Mouse (Mus musculus) gastrocnemius, postnatal 25 days (tissue): ENCODE measurements around the gene Efemp1. TPM values are rescaled to one million over a fixed set of nuclear protein-coding genes. Genes with fewer than 3 reads are reported as not detected.

Experiments
- DNase-seq: peaks from one replicate; pipeline ENCODE4 v3.0.0; 2022
- long read RNA-seq, 2 experiments: library from polyadenylated mRNA; stranded (forward); transcript quantifications; one replicate each; pipeline ENCODE4 v2.0.0; 2021
- total RNA-seq, 2 experiments: library from RNA; stranded (reverse); gene quantifications; 1 replicate in 1 of 2; 2 replicates in 1 of 2; pipeline ENCODE4 v1.2.3; 2021

Gene Efemp1
- total RNA-seq = 10 to 100 TPM in 1 of 2 experiments, 1 to 10 TPM in 1; 8.1 to 14.1 TPM
- long read RNA-seq, experiment 1, partial matches to known transcripts = 3 of 4 reads
- long read RNA-seq, experiment 1, other reads (novel, unspliced or antisense) = 0 of 4 reads
- long read RNA-seq, experiment 2, transcript Efemp1-201 (11 exons, 2,037 nt) = major isoform, 9 of 12 reads
- long read RNA-seq, experiment 2, partial matches to known transcripts = 1 of 12 reads
- long read RNA-seq, experiment 2, other reads (novel, unspliced or antisense) = 2 of 12 reads

- peak; percentile 13 for DNase-seq
Measured at GRCm38 (mm10) chr11:28853102-28853800, at the start of gene Efemp1. Efemp1 (plus strand) TSS chr11:28853204.

- DNase-seq = no peak
Measured at GRCm38 (mm10) chr11:28808685-28809084, 44.3 kb upstream of the Efemp1 start.

DNA sequence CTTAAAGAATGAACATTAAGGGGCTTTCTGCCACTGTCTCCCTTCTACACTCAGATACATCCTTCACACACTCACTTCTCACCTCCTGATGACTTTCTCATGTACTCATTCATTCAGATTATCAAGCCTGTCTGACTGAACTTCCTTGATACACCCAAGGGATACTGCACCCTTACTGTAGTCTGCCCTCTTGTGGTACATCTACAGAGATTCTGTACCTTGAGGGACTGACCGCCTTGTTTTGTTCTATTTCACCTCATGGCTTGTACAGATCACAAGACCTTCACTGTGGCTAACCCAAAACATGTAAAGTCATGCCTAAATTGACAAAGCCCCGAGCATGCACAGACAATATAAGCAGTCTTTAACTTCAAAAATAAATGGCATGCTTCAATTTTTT lies 41.1 kb upstream of the Efemp1 start:
- no peak for DNase-seq

DNA sequence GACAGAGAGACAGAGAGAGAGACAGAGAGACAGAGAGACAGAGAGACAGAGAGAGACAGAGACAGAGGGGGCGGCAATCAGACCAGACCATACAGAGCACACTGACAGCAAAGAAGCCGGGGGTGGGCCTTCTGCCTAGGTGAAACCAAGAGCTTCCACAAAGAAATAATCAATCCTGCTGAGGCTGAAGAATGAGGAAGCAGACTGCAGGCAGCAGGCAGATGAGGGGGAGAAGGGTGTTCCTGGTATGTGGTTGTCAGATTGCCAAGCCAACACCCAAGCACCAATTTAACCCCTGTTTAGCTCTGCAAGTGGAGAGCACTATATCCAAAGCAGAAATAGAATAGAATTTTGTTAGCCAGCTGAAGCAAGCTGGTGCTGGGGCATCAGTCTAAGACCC lies 40.4 kb upstream of the Efemp1 start:
- no peak for DNase-seq

GRCm38 (mm10) chr11:28817405-28817804 lies 35.6 kb upstream of the Efemp1 start:
- no peak for DNase-seq

DNA sequence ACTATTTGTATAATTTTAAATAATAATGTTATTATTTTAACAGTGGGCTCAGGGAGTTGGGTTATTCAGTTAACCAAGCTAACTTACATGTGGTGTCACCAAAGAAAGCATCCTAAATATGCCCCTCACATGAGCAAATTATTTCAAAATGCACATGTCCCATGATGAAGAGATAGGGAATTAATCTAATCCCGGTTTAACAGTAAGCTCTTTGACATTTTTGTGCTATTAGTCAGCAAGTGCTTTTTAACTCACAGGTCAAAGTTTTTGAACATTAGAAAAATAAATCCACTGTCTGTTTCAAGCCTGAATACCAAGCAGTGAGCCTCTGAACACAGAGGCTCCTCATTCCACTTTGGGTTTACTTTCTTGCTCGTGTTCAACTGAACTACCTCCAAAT lies 26.1 kb upstream of the Efemp1 start:
- DNase-seq = no peak

GRCm38 (mm10) chr11:28833809-28834208 lies 19.2 kb upstream of the Efemp1 start:
- DNase-seq = no peak

DNA sequence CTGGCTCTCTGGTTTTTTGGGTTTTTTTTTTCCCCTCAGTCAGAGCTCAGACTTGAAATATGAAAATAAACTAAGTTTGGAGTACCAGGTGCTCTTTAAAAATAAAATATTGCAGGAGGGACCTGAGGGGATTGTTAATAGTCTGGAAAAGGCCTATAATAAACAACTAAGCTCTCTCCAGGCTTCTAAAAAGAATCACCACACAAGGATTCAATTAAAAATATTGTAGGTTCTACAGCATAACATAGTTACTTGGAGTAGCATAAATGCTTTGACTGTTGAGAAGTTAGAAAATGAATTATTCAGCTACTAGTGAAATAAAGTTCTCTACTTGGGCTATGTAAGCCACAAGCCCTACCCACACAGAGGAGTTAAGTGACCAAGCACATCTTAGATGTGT lies 17.9 kb upstream of the Efemp1 start:
- no peak for DNase-seq

GRCm38 (mm10) chr11:28849841-28850240 lies 3.2 kb upstream of the Efemp1 start:
- no peak for DNase-seq

DNA sequence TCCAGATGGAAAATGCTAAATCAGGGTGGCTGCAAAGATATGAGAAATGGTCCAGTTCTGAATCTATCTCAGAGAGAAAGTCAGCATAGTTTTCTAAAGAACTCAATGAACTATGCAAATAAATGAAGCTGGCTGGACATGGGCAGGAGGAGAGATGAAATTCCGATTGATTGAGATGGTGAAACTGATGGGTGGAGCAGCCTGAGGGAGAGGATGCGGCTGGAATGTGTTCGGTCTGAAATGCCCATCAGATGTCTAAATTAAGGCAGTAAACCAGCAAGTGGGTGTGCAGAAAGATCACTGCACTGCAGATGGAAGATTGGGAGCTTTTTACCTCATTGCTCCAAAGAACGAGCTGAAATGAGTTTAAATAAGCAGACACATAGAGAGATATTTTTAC lies 1.4 kb upstream of the Efemp1 start:
- DNase-seq = no peak

- DNase-seq = no peak
Measured at GRCm38 (mm10) chr11:28852361-28852919, 564 bp upstream of the Efemp1 start.

DNA sequence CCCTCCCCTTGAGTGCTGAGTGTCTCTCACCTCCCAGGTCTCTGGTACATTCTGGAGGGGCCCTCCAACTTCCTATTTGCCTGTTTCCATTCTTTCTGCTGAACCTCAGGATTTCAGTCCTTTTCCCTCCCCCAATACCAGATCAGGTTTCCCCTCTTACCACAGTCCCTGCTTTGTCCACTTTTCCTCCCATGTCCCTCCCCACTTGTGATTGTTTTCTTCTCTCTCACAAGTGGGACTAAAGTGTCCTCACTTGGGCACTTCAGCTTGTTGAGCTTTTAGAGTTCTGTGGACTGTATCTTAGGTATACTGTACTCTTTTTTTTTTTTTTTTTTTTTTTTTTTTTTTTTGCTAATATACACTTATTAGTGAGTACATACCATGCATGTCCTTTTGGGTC lies 6.1 kb downstream of the Efemp1 start:
- no peak for DNase-seq

- DNase-seq = no peak
Measured at GRCm38 (mm10) chr11:28869129-28869528, 16.1 kb downstream of the Efemp1 start.

GRCm38 (mm10) chr11:28881381-28881976 lies 28.5 kb downstream of the Efemp1 start:
- DNase-seq = no peak

DNA sequence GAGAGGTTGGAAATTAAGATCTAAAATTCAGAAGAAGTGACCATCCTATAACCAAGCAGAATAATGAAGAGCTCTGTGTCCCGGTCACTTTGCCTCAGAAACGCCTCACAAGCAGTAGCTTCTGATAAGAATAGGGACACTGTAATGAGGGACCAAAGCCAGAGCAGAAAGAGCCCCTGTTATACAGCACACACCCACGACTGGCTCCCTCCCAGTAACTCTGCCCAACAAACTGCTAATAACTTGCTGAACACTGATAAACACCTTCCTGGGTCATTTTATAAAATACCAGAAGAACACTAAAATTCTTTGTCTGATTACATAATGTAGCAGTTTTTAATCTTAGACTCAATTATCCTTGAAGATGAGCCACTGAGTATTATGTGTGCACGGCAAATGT lies 30.1 kb downstream of the Efemp1 start:
- no peak for DNase-seq

GRCm38 (mm10) chr11:28889538-28889937 lies 36.5 kb downstream of the Efemp1 start:
- no peak for DNase-seq

DNA sequence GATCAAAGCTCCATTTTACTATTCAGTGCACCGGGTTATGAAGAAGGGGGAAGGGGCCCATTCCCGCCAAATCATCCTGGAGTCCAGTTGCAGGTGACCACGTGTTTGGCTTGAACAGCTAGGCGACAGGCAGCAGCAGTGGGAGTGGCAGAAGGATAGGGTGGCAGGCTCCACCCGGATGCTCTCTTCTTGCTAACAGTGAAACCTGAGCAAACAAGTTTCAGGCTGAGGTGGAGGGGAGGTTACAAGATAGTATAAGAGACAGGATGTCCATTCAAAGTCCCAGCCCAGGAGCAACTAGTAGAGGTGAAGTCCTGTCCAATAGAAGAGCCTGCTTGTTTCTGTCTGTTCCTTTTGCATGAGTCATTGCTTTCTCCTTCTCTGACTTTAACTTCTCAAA lies 38.5 kb downstream of the Efemp1 start:
- DNase-seq = no peak

DNA sequence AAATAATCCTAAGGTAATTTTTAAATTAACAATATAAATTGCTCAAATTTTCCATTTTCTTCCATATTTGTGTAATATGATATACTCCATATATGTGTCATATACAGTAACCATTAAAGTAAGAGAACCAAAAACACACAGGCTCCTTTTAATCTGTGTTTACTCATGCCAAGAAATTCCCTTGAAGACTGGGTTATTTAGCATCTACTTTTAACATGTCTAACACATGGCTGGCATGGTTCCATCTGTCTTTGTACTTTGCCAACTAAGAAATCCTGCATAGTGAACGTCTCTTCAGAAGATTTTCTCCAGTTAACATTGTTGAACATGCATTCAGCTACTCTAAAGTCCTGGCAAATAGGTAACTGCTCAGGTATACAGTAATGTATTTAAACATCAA lies 46.4 kb downstream of the Efemp1 start:
- DNase-seq = no peak

GRCm38 (mm10) chr11:28904596-28904995 lies 51.6 kb downstream of the Efemp1 start:
- no peak for DNase-seq

DNA sequence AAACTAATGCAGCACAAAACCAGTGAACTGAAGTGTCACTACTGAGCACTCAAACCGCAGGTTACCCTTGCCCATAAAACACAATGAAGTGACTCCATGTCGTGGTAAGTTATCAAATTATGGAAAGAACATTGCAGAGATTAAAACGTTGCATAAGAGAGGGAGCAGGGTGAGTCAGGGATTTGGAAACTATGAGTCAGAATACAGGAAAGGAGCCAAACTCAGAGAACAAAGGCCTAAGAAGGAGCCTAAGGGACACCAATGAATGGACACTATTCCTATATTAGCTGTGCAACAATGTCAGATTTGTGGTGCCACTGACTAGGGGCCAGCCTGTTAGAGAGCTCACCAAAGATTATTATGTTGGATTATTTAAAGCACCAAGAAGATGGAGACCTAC lies 53.3 kb downstream of the Efemp1 start:
- no peak for DNase-seq

- DNase-seq = no peak
Measured at GRCm38 (mm10) chr11:28908908-28909545, 56.0 kb downstream of the Efemp1 start.

DNA sequence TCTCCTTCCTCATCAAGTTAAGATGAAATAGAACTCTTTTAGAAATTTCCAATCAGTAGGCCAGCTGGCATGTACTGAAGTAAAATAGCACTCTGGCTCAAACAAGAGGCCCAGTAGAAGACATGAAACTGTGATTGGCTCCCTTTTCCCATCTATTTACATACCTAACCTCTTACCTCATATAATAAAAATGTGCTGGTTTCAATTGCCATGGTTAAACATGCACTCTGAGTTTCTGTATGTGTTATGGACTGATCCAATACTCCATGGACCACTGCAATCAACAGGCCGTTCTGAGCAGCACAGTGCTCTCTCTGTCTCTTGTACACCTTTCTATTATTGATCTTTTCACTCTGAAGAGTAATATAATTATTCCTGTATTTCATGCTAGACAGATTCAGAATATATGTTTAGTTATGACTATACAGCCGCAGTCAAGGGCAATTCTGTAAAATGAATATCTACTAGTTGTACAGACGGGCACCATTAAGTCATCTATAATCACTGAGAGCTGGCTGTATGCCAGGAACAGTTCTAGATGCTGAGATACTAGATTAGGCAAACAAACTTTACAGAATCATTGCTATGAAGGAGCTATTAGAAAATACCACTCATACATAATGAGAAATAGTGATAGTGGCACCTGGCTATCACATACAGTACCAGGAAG lies 59.6 kb downstream of the Efemp1 start:
- DNase-seq = no peak
